In the genomic region with DNA sequence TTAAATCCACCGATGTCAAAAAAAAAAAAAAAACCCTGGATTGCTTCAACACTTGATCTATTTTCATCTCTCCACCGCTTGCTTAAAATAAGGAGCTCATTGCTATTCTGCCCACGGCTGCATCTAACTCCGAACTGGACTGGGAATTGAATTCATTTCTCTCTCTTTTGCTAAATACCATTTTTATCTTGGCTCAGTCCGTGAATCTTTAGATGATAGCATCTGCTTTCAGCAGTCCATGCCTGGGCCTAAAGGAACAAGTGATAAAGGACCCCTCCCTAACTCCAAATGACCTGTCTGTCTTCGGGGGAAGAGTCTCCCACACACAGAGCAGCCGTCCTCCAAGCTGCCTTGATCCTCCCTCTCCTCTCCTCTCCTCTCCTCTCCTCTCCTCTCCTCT, we compare ENCODE assay signal across 13 mouse cellular contexts. TPM values are rescaled to one million over a fixed set of nuclear protein-coding genes. Genes with fewer than 3 reads are reported as not detected.
DNase-seq lines count a peak whose midpoint lies in the region; ATAC-seq lines count a peak whose summit lies in the region.
"Had no signal": no experiment of that assay in that cellular context is flagged by ENCODE, and none has a peak within 500 bp of the region (broad histone marks: within the 10 kb centered on the region; RNA-seq: fewer than 3 reads in every experiment).

No protein-coding gene starts in this region.

- no peak overlapping the region for H3K9ac ChIP-seq in forebrain, embryonic 15.5 days (replicated peaks)
- no peak overlapping the region for H3K9ac ChIP-seq in forebrain, embryonic 12.5 days
- H3K9ac ChIP-seq in midbrain, embryonic 12.5 days (replicated peaks), result no peak overlapping the region

- H3K27me3 ChIP-seq in forebrain, embryonic 15.5 days, result no peaks in the 10 kb centered on the region
- H3K27me3 ChIP-seq in forebrain, embryonic 12.5 days, result no peaks in the 10 kb centered on the region
- no peaks in the 10 kb centered on the region for H3K27me3 ChIP-seq in midbrain, embryonic 12.5 days
- H3K27me3 ChIP-seq in midbrain, embryonic 10.5 days (ENCODE audit: low read depth, poor library complexity, severe bottlenecking), result peaks cover 21% of the 10 kb centered on the region

- no peak overlapping the region for H3K4me2 ChIP-seq in forebrain, embryonic 15.5 days (replicated peaks)
- H3K4me2 ChIP-seq in forebrain, embryonic 12.5 days, result no peak overlapping the region
- H3K4me2 ChIP-seq in midbrain, embryonic 12.5 days (replicated peaks), result no peak overlapping the region

- H3K9me3 ChIP-seq in forebrain, embryonic 15.5 days, result no peaks in the 10 kb centered on the region
- no peaks in the 10 kb centered on the region for H3K9me3 ChIP-seq in forebrain, embryonic 12.5 days
- H3K9me3 ChIP-seq in midbrain, embryonic 12.5 days, result no peaks in the 10 kb centered on the region
- H3K9me3 ChIP-seq in midbrain, embryonic 10.5 days (replicated peaks), result 0 out of 2 replicates have a peak, but pooled peaks cover 5% of the 10 kb centered on the region

- DNase-seq in midbrain, embryonic 10.5 days (ENCODE audit: low spot score), result no peak
- peak; percentile 70 to 82 for DNase-seq in left cerebral cortex, adult 9 months (ENCODE audit: low spot score in 2 of 2)
- DNase-seq in right cerebral cortex, postnatal 36 days (ENCODE audit: low spot score in 2 of 2), result peak; percentile 62 to 77
- no peak for DNase-seq in adrenal gland, postnatal 14 days
- no peak for DNase-seq in gastrocnemius, postnatal 14 days
- DNase-seq: cerebellum, adult 11-12 months; lung, postnatal 4 days had no signal

- intact Hi-C loops in gastrocnemius, postnatal 14 days (cut with DNase I; ENCODE audit: low total_unique reads), result no loop called here

- 41% methylated on average over 7 of the region's 7 CpGs for WGBS in forebrain, embryonic 15.5 days
- WGBS in forebrain, embryonic 12.5 days, result 64% methylated on average over 7 of the region's 7 CpGs
- 61% methylated on average over 7 of the region's 7 CpGs for WGBS in midbrain, embryonic 12.5 days
- 75% methylated on average over 7 of the region's 7 CpGs for WGBS in midbrain, embryonic 10.5 days

- no peak for ATAC-seq in forebrain, embryonic 15.5 days (replicated peaks)
- ATAC-seq in forebrain, embryonic 12.5 days (ENCODE audit: low FRiP score), result no peak
- no peak for ATAC-seq in midbrain, embryonic 12.5 days (ENCODE audit: low FRiP score, low read depth)
- ATAC-seq: inflammation-experienced regulatory T-cells, adult 6 months had no signal

- peaks cover 27% of the 10 kb centered on the region for H3K4me1 ChIP-seq in forebrain, embryonic 15.5 days
- H3K4me1 ChIP-seq in forebrain, embryonic 12.5 days, result peaks cover 27% of the 10 kb centered on the region
- peaks cover 24% of the 10 kb centered on the region for H3K4me1 ChIP-seq in midbrain, embryonic 12.5 days
- H3K4me1 ChIP-seq in midbrain, embryonic 10.5 days, result peaks cover 39% of the 10 kb centered on the region

- H3K27ac ChIP-seq in forebrain, embryonic 15.5 days (replicated peaks), result peak overlapping the region; percentile 80
- H3K27ac ChIP-seq in forebrain, embryonic 12.5 days, result no peak overlapping the region
- 0 out of 2 replicates have a peak overlapping the region, but pooled peaks have one; percentile 39 for H3K27ac ChIP-seq in midbrain, embryonic 12.5 days (replicated peaks)
- H3K27ac ChIP-seq in midbrain, embryonic 10.5 days (replicated peaks), result no peak overlapping the region
- H3K27ac ChIP-seq: kidney, postnatal 0 days had no signal

- H3K4me3 ChIP-seq in forebrain, embryonic 15.5 days, result no peak overlapping the region
- no peak overlapping the region for H3K4me3 ChIP-seq in forebrain, embryonic 12.5 days (replicated peaks)
- H3K4me3 ChIP-seq in midbrain, embryonic 12.5 days, result no peak overlapping the region
- no peak overlapping the region for H3K4me3 ChIP-seq in midbrain, embryonic 10.5 days
- H3K4me3 ChIP-seq: erythroblast, embryonic 14.5 days had no signal

- no peaks in the 10 kb centered on the region for H3K36me3 ChIP-seq in forebrain, embryonic 15.5 days
- H3K36me3 ChIP-seq in forebrain, embryonic 12.5 days (replicated peaks), result no peaks in the 10 kb centered on the region
- no peaks in the 10 kb centered on the region for H3K36me3 ChIP-seq in midbrain, embryonic 12.5 days
- no peaks in the 10 kb centered on the region for H3K36me3 ChIP-seq in midbrain, embryonic 10.5 days

RNA-seq across cellular contexts. Expression of gene Stmn1, which starts 23.2 kb away (rescaled TPM):
- polyA plus RNA-seq in forebrain, embryonic 15.5 days (2015; fragmentation: Nextera tagmentation; extraction: Ambion mirVana), result 7,875 and 7,989 TPM in 2 replicates
- polyA plus RNA-seq in forebrain, embryonic 12.5 days (2016; fragmentation: Nextera tagmentation; extraction: Ambion mirVana), result 4,517 and 4,745 TPM in 2 replicates
- 4,918 and 5,057 TPM in 2 replicates for polyA plus RNA-seq in midbrain, embryonic 12.5 days (2016; fragmentation: Nextera tagmentation; extraction: Ambion mirVana)
- 2,607 and 3,209 TPM in 2 replicates for polyA plus RNA-seq in midbrain, embryonic 10.5 days (2016; fragmentation: Nextera tagmentation; extraction: Ambion mirVana)
- 118 and 119 TPM in 2 replicates for total RNA-seq in adrenal gland, postnatal 14 days (2021)
- 10 to 100 TPM; 29.4 to 37.7 TPM for total RNA-seq in gastrocnemius, postnatal 14 days (2021)

RNA-seq across cellular contexts. Expression of gene Pafah2, which starts 48.8 kb away (rescaled TPM):
- polyA plus RNA-seq in forebrain, embryonic 15.5 days (2015; fragmentation: Nextera tagmentation; extraction: Ambion mirVana), result 7.7 TPM in 2 replicates
- polyA plus RNA-seq in forebrain, embryonic 12.5 days (2016; fragmentation: Nextera tagmentation; extraction: Ambion mirVana), result 7.2 and 8.3 TPM in 2 replicates
- 7.2 and 9.2 TPM in 2 replicates for polyA plus RNA-seq in midbrain, embryonic 12.5 days (2016; fragmentation: Nextera tagmentation; extraction: Ambion mirVana)
- polyA plus RNA-seq in midbrain, embryonic 10.5 days (2016; fragmentation: Nextera tagmentation; extraction: Ambion mirVana), result 7.2 and 8.9 TPM in 2 replicates
- total RNA-seq in adrenal gland, postnatal 14 days (2021), result 15.9 and 21.2 TPM in 2 replicates
- 1 to 10 TPM; 3.2 to 3.4 TPM for total RNA-seq in gastrocnemius, postnatal 14 days (2021)
- polyA plus RNA-seq: erythroblast, embryonic 14.5 days had no signal

RNA-seq across cellular contexts. Expression of gene Paqr7, which starts 51.5 kb away (rescaled TPM):
- 10.8 and 12.3 TPM in 2 replicates for polyA plus RNA-seq in forebrain, embryonic 15.5 days (2015; fragmentation: Nextera tagmentation; extraction: Ambion mirVana)
- 3.8 and 4.9 TPM in 2 replicates for polyA plus RNA-seq in forebrain, embryonic 12.5 days (2016; fragmentation: Nextera tagmentation; extraction: Ambion mirVana)
- polyA plus RNA-seq in midbrain, embryonic 12.5 days (2016; fragmentation: Nextera tagmentation; extraction: Ambion mirVana), result 4.8 and 6.4 TPM in 2 replicates
- polyA plus RNA-seq in midbrain, embryonic 10.5 days (2016; fragmentation: Nextera tagmentation; extraction: Ambion mirVana), result 3.5 and 3.6 TPM in 2 replicates
- 25.9 and 32.2 TPM in 2 replicates for total RNA-seq in adrenal gland, postnatal 14 days (2021)
- total RNA-seq in gastrocnemius, postnatal 14 days (2021), result 1 to 10 TPM; 3.9 to 5.4 TPM
- polyA plus RNA-seq: erythroblast, embryonic 14.5 days had no signal

Comparison
In these comparisons a context has a peak if more than half of its experiments do, and no peak if none do; other contexts are left out.
1. H3K27ac ChIP-seq: peak in forebrain, embryonic 15.5 days (single experiment) and midbrain, embryonic 12.5 days (single experiment); none in forebrain, embryonic 12.5 days (single experiment) and midbrain, embryonic 10.5 days (single experiment).
2. DNase-seq: peak in left cerebral cortex, adult 9 months (2 of 2) and right cerebral cortex, postnatal 36 days (2 of 2); none in midbrain, embryonic 10.5 days (single experiment), adrenal gland, postnatal 14 days (single experiment) and gastrocnemius, postnatal 14 days (single experiment).